Mouse (Mus musculus): ENCODE data around the gene Ppm1d. TPM values are rescaled to one million over a fixed set of nuclear protein-coding genes. Genes with fewer than 3 reads are reported as not detected.

The Ppm1d gene
- total RNA-seq, 2 experiments from 2014 or later, result 5.6 to 6.5 TPM

- TF ChIP-seq CTCF (IDR thresholded peaks at IDR 0.05), result no peak
- intact Hi-C loops (cut with DNase I), result no loop called here
- H3K27ac ChIP-seq, result peak overlapping the region; percentile 48
- H3K4me3 ChIP-seq, result no peak overlapping the region
- DNase-seq, result no peak
Measured at GRCm38 (mm10) chr11:85392864-85393220, 81.8 kb downstream of the Ppm1d start.

- no peak overlapping the region for H3K4me3 ChIP-seq
- peak; percentile 27; the same call in 1 of the 2 replicates for TF ChIP-seq CTCF (IDR thresholded peaks at IDR 0.05)
- intact Hi-C loops (cut with DNase I), result no loop called here
- H3K27ac ChIP-seq, result no peak overlapping the region
- DNase-seq, result no peak
Measured at GRCm38 (mm10) chr11:85393990-85394389, 82.9 kb downstream of the Ppm1d start.

- TF ChIP-seq CTCF (IDR thresholded peaks at IDR 0.05), result no peak
- no peak for DNase-seq
- intact Hi-C loops (cut with DNase I), result no loop called here
- Histone ChIP-seq H3K4me3 (no peak overlapping the region), H3K27ac (no peak overlapping the region)
Measured at GRCm38 (mm10) chr11:85395361-85395760, 84.3 kb downstream of the Ppm1d start.

Other genes with a start within 250 kb of the Ppm1d start
- gene Usp32, start 171.1 kb upstream of the Ppm1d start, total RNA-seq (2021), result 10 to 100 TPM; 11.3 to 12.0 TPM
- gene 1700125H20Rik, start 140.8 kb upstream of the Ppm1d start, total RNA-seq (2021), result not detected
- 10 to 100 TPM in 1 of 2 experiments, 1 to 10 TPM in 1; 8.1 to 10.8 TPM for gene Appbp2, start 76.1 kb upstream of the Ppm1d start, total RNA-seq (2021)
- gene Bcas3, start 41.9 kb downstream of the Ppm1d start, total RNA-seq (2021), result 10 to 100 TPM; 39.6 to 46.6 TPM